Mouse (Mus musculus) testis, adult 2 months (tissue): ENCODE measurements around the gene Vegfc.

Experiments
- CTCF ChIP-seq: fragments of 200-500 bp; IDR thresholded peaks from 2 replicates; pipeline ENCODE4 v1.5.1; 2012; ENCODE audit warnings: low read depth, mild to moderate bottlenecking, inconsistent platforms, low read length, moderate library complexity; ENCODE audit not compliant: control insufficient read depth, insufficient read depth, insufficient replicate concordance
- POLR2A ChIP-seq: fragments of 200-500 bp; IDR thresholded peaks from 2 replicates; pipeline ENCODE4 v1.6.1; 2012; ENCODE audit warnings: low read depth, mild to moderate bottlenecking, inconsistent platforms, low read length, moderate library complexity; ENCODE audit not compliant: control insufficient read depth

GRCm38 (mm10) chr8:54076791-54077270 lies 575 bp upstream of the Vegfc start:
- TF ChIP-seq CTCF: no peak
- no peak for TF ChIP-seq POLR2A
